21 mouse cellular contexts compared by ENCODE assay signal in genomic region chr9:61123431-61123830, GRCm38 (mm10).
"Had no signal": no experiment of that assay in that cellular context is flagged by ENCODE, and none has a peak within 500 bp of the region (broad histone marks: within the 10 kb centered on the region; RNA-seq: fewer than 3 reads in every experiment).

No protein-coding gene starts in this region.

- H3K27ac ChIP-seq: lung, embryonic 15.5 days; macrophage; midbrain, embryonic 13.5 days; midbrain, embryonic 15.5 days; neural tube, embryonic 13.5 days; neural tube, embryonic 15.5 days; stomach, embryonic 15.5 days; stomach, postnatal 0 days had no signal

- ATAC-seq: lung, postnatal 0 days; midbrain, embryonic 13.5 days; midbrain, embryonic 15.5 days had no signal

- H3K9ac ChIP-seq: lung, embryonic 15.5 days; midbrain, embryonic 13.5 days; midbrain, embryonic 15.5 days; neural tube, embryonic 13.5 days; neural tube, embryonic 15.5 days; stomach, embryonic 15.5 days had no signal

- H3K4me3 ChIP-seq: lung, embryonic 15.5 days; megakaryocyte, embryonic 14.5 days; midbrain, embryonic 13.5 days; midbrain, embryonic 15.5 days; neural tube, embryonic 13.5 days; neural tube, embryonic 15.5 days; stomach, embryonic 15.5 days had no signal

- DNase-seq: lung, adult 2 months; lung, postnatal 14 days; lung, postnatal 36 days; retina, postnatal 1 day; right cerebral cortex, adult 18-20 months; right cerebral cortex, postnatal 25 days; right cerebral cortex, postnatal 4 days; spleen, adult 18-20 months; thymus, adult 2 months; thymus, postnatal 25 days had no signal

- H3K4me1 ChIP-seq: lung, embryonic 15.5 days had no signal

- H3K36me3 ChIP-seq: lung, embryonic 15.5 days; midbrain, embryonic 13.5 days; midbrain, embryonic 15.5 days; neural tube, embryonic 13.5 days; neural tube, embryonic 15.5 days; stomach, embryonic 15.5 days had no signal

- H3K27me3 ChIP-seq: midbrain, embryonic 15.5 days had no signal

- H3K4me2 ChIP-seq: lung, embryonic 15.5 days; midbrain, embryonic 11.5 days; midbrain, embryonic 13.5 days; midbrain, embryonic 15.5 days; neural tube, embryonic 13.5 days; neural tube, embryonic 15.5 days; stomach, embryonic 15.5 days had no signal

- H3K9me3 ChIP-seq: lung, embryonic 15.5 days; midbrain, embryonic 13.5 days; midbrain, embryonic 15.5 days; neural tube, embryonic 13.5 days; neural tube, embryonic 15.5 days; stomach, embryonic 15.5 days had no signal
